Mouse (Mus musculus) embryonic facial prominence, embryonic 13.5 days (tissue): ENCODE measurements around the gene Dll3. TPM values are rescaled to one million over a fixed set of nuclear protein-coding genes. Genes with fewer than 3 reads are reported as not detected.

Source experiments
- ATAC-seq: fragments of 200-750 bp; cut with Nextera tagmentation; 2 replicates; pipeline ENCODE4 v1.8.0; 2017; ENCODE audit warnings: low read depth; ENCODE audit not compliant: insufficient number of reproducible peaks, insufficient read depth, low FRiP score, low TSS enrichment
- H3K27ac ChIP-seq: fragments of 300-500 bp; sonication (generic); 2 replicates; pipeline ENCODE4 v1.5.1; 2015; ENCODE audit warnings: moderate library complexity, mild to moderate bottlenecking, inconsistent platforms
- H3K27me3 ChIP-seq: fragments of 300-500 bp; sonication (generic); 2 replicates; pipeline ENCODE4 v1.6.1; 2015; ENCODE audit warnings: mild to moderate bottlenecking, inconsistent platforms
- H3K36me3 ChIP-seq: fragments of 300-500 bp; sonication (generic); 2 replicates; pipeline ENCODE4 v1.6.1; 2015; ENCODE audit warnings: mild to moderate bottlenecking, inconsistent platforms
- H3K4me1 ChIP-seq: fragments of 300-500 bp; sonication (generic); 2 replicates; pipeline ENCODE4 v1.6.1; 2015; ENCODE audit warnings: inconsistent platforms
- H3K4me2 ChIP-seq: fragments of 300-500 bp; sonication (generic); 2 replicates; pipeline ENCODE4 v1.6.1; 2015; ENCODE audit warnings: moderate library complexity, mild to moderate bottlenecking, inconsistent platforms
- H3K4me3 ChIP-seq: fragments of 300-500 bp; sonication (generic); 2 replicates; pipeline ENCODE4 v1.5.1; 2015; ENCODE audit warnings: mild to moderate bottlenecking, inconsistent platforms
- H3K9ac ChIP-seq: fragments of 300-500 bp; sonication (generic); 2 replicates; pipeline ENCODE4 v1.6.1; 2015; ENCODE audit warnings: mild to moderate bottlenecking, inconsistent platforms
- H3K9me3 ChIP-seq: fragments of 300-500 bp; sonication (generic); 2 replicates; pipeline ENCODE4 v1.6.1; 2016; ENCODE audit warnings: inconsistent platforms
- WGBS: fragments of 180-500 bp; shearing (Covaris S2); methylation state at CpG from one replicate; pipeline ENCODE4 v1.1.7; 2015; ENCODE audit warnings: mixed read lengths; 5-methylcytosine and 5-hydroxymethylcytosine counted together
- polyA plus RNA-seq: library from polyadenylated mRNA; unstranded; fragments of >200 nt; fragmentation: Nextera tagmentation; extraction: Ambion mirVana; gene quantifications from 2 replicates; pipeline ENCODE4 v1.2.1, GENCODE M21; 2015

The Dll3 gene
- polyA plus RNA-seq, 1 experiment from 2014 or later, result 1.0 TPM

DNA sequence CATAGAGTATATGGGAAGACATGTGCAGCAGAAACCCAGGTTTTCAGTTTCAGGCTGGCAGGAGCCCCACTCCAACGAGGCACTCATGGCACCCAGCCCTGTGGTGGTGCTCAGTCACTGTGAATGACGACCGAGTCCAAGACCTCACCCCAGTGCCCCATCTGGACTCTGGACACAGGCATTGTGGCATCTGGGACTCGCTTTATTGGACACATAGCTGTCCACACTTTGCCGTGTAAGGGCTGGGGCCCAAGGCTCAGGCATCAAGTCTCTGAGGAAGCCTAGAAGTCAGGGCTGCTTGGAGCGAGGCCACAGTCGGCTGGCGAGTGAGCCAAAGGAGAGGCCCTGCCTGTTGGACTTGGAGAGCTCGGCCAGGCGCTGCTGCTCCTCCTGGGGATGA is 3.6 kb upstream of the Dll3 start:
- 93% methylated on average over 10 of the region's 10 CpGs for WGBS
- peaks cover 60% of the 10 kb centered on the region for H3K36me3 ChIP-seq

DNA sequence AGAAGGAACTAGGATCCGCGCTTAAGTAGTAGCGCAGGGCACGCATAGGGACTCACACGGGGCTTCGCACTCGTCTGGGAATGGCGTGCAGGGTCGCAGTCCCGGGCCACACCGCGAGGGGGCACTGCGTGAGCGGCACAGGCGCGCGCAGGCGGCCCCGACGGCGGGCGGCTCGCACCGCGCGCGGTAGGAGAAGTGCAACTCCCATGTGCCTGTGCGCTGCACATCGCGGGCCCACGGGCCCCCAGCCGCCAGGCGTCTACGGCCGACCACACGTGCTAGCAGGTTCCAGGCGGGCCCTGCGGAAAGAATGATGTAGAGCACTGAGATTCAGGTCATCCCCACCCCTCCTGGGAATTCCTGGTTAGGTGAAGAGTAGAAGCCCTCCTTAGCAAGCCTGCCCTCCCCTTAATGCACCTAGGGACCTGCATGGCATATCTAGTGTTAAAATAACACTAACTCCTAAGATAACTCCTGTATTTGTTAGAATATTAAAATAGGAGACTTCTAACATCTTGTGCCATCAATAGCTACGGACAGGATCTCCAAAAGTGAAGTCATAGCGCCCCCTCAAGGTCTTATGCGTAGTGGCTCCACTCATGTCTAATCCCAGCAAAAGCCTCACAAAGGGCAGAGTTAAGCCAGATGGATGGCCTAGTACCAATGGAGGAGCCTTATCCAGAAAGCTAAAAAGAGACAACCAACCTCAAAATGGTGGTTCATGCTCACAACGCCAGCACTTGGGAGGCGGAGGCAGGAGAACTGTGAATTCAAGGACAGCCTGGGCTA is 3.0 kb downstream of the Dll3 start:
- Histone ChIP-seq H3K4me1 (peaks cover 26% of the 10 kb centered on the region), H3K9ac (0 out of 2 replicates have a peak overlapping the region, but pooled peaks have one; percentile 27), H3K4me2 (peak overlapping the region; percentile 49), H3K4me3 (peak overlapping the region; percentile 23), H3K9me3 (no peaks in the 10 kb centered on the region), H3K27me3 (peaks cover 96% of the 10 kb centered on the region), H3K36me3 (no peaks in the 10 kb centered on the region), H3K27ac (no peak overlapping the region)
- no peak for ATAC-seq
- WGBS, result 8% methylated on average over 43 of the region's 43 CpGs

More for the DNA sequence above, 3.6 kb upstream of the Dll3 start:
- Histone ChIP-seq H3K9me3 (no peaks in the 10 kb centered on the region), H3K27ac (no peak overlapping the region), H3K4me3 (no peak overlapping the region), H3K4me1 (peaks cover 16% of the 10 kb centered on the region), H3K4me2 (no peak overlapping the region), H3K9ac (no peak overlapping the region), H3K27me3 (peaks cover 29% of the 10 kb centered on the region)
- ATAC-seq, result no peak

DNA sequence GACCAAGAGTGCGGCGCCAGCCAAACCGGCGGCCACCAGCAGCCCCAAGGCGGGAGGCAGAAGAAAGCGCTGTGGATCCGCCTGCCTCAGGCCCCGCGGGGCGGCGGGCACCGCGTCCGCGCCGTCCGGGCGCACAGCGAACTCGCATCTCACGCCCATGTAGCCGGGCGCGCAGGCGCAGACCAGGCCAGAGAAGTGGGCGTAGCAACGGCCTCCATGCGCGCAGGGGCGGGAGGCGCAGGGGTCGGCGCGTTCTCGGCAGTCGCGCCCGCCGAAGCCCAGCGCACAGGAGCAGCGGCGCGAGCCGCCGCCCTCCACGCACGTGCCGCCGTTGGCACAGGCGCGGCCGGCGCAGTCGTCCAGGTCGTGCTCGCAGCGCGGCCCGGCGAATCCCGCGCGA is 7.6 kb downstream of the Dll3 start:
- Histone ChIP-seq H3K4me3 (peak overlapping the region; percentile 55), H3K4me2 (peak overlapping the region; percentile 87), H3K27me3 (peaks cover 100% of the 10 kb centered on the region), H3K27ac (no peak overlapping the region), H3K36me3 (no peaks in the 10 kb centered on the region), H3K9me3 (no peaks in the 10 kb centered on the region), H3K4me1 (peaks cover 25% of the 10 kb centered on the region), H3K9ac (peak overlapping the region; percentile 74)
- no peak for ATAC-seq
- WGBS, result under 1% methylated on average over 63 of the region's 63 CpGs

- WGBS, result 1% methylated on average over 52 of the region's 52 CpGs
- ATAC-seq, result 0 out of 2 replicates have a peak, but pooled peaks have one; percentile 28
Observed at GRCm38 (mm10) chr7:28290638-28291590, 11.1 kb downstream of the Dll3 start, which contains the start of gene Selenov. TSS of gene Selenov (minus strand) at chr7:28291186.

DNA sequence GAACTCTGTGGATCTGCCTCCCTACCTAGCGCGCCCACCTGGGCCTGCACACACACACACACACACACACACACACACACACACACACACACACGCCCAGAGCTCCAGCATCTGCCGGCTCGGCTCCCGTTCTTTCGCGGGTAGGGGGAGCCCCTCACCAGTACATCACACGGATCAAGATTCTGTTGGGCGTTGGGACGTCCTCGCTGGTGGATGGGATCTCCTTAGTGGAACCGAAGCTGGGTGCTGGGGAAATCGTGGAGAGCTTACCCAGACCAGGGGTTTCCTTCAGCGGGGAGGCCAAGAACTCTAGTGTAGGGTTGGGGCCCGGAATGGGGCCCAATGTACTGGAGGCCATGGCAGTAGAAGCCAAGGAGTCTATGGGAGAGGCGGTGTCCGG is 11.9 kb downstream of the Dll3 start:
- Histone ChIP-seq H3K27ac (no peak overlapping the region), H3K27me3 (peaks cover 86% of the 10 kb centered on the region), H3K4me3 (peak overlapping the region; percentile 33), H3K4me2 (peak overlapping the region; percentile 57), H3K9ac (no peak overlapping the region), H3K36me3 (no peaks in the 10 kb centered on the region), H3K4me1 (peaks cover 19% of the 10 kb centered on the region), H3K9me3 (no peaks in the 10 kb centered on the region)
- 2% methylated on average over 16 of the region's 18 CpGs for WGBS
- ATAC-seq, result no peak

More at GRCm38 (mm10) chr7:28290638-28291590, 11.1 kb downstream of the Dll3 start, which contains the start of gene Selenov:
- peak within 1 kb of the TSS; percentile 57 for H3K4me2 ChIP-seq
- H3K27ac ChIP-seq, result no peak within 1 kb of the TSS
- H3K27me3 ChIP-seq, result peaks cover 94% of the 10 kb centered on the region
- H3K4me1 ChIP-seq, result peaks cover 19% of the 10 kb centered on the region
- H3K9me3 ChIP-seq, result no peaks in the 10 kb centered on the region
- peak within 1 kb of the TSS; percentile 52; the same call in 1 of the 2 replicates for H3K9ac ChIP-seq
- H3K36me3 ChIP-seq, result no peaks in the 10 kb centered on the region
- H3K4me3 ChIP-seq, result peak within 1 kb of the TSS; percentile 33

DNA sequence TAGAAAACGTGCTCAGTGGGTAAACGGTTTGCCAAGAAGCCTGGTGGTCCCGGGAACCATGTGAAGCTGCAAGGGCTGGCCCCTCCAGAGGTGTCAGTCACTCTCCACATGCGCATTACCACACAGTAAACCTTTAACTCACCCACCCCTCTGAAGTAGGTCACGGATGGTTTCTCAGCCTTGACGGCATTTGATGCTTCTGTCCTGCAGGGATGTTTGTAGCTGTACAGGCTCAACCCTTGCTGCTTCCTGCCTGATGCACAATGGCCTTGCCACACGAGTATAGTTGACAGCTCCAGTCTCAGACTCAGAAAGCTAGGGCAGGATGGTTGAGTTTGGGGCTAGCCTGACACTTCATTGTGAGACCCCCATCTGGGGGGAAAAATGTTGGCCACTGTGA is 21.4 kb downstream of the Dll3 start:
- Histone ChIP-seq H3K4me1 (peaks cover 9% of the 10 kb centered on the region), H3K36me3 (no peaks in the 10 kb centered on the region), H3K27ac (no peak overlapping the region), H3K9me3 (no peaks in the 10 kb centered on the region), H3K4me2 (no peak overlapping the region), H3K27me3 (no peaks in the 10 kb centered on the region), H3K9ac (no peak overlapping the region), H3K4me3 (no peak overlapping the region)
- 77% methylated on average over 7 of the region's 7 CpGs for WGBS
- ATAC-seq, result no peak

GRCm38 (mm10) chr7:28278279-28278652 is 23.8 kb downstream of the Dll3 start:
- Histone ChIP-seq H3K27me3 (no peaks in the 10 kb centered on the region), H3K4me3 (peak overlapping the region; percentile 72), H3K9ac (peak overlapping the region; percentile 92), H3K27ac (no peak overlapping the region), H3K4me1 (peaks cover 9% of the 10 kb centered on the region), H3K4me2 (peak overlapping the region; percentile 87), H3K36me3 (peaks cover 6% of the 10 kb centered on the region), H3K9me3 (no peaks in the 10 kb centered on the region)
- ATAC-seq, result no peak
- 83% methylated on average over 7 of the region's 7 CpGs for WGBS

GRCm38 (mm10) chr7:28277615-28278278 is 24.3 kb downstream of the Dll3 start, which contains the start of gene Eid2b:
TSS of gene Eid2b (plus strand) at chr7:28277739.
- peak within 1 kb of the TSS; percentile 92 for H3K9ac ChIP-seq
- peak within 1 kb of the TSS; percentile 72 for H3K4me3 ChIP-seq
- H3K4me1 ChIP-seq, result peaks cover 9% of the 10 kb centered on the region
- H3K27ac ChIP-seq, result peak within 1 kb of the TSS; percentile 48
- H3K9me3 ChIP-seq, result no peaks in the 10 kb centered on the region
- peak; percentile 67 for ATAC-seq
- H3K27me3 ChIP-seq, result no peaks in the 10 kb centered on the region
- WGBS, result 3% methylated on average over 68 of the region's 68 CpGs
- H3K36me3 ChIP-seq, result peaks cover 12% of the 10 kb centered on the region
- peak within 1 kb of the TSS; percentile 87 for H3K4me2 ChIP-seq

DNA sequence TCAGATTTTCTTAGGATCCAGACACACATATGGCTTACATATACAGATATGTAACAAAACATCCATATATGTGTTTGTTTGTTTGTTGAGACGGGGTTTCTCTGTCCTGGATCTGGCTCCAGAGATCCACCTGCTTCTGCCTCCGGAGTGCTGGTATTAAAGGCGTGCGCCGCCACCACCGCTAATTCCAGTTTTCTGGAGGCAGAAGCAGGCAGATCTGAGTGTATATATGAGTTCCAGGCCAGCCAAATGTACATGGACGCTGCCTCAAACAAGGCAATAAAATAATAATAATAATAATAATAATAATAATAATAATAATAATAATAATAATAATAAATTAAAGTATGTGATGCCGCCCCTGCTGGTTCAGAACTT is 24.8 kb downstream of the Dll3 start:
- Histone ChIP-seq H3K36me3 (peaks cover 17% of the 10 kb centered on the region), H3K4me2 (no peak overlapping the region), H3K27me3 (no peaks in the 10 kb centered on the region), H3K27ac (no peak overlapping the region), H3K9me3 (no peaks in the 10 kb centered on the region), H3K4me3 (peak overlapping the region; percentile 72; the same call in 1 of the 2 replicates), H3K4me1 (peaks cover 9% of the 10 kb centered on the region), H3K9ac (no peak overlapping the region)
- WGBS, result 58% methylated on average over 8 of the region's 8 CpGs
- 0 out of 2 replicates have a peak, but pooled peaks have one; percentile 1 for ATAC-seq

- H3K4me3 ChIP-seq, result no peak overlapping the region
- no peak overlapping the region for H3K4me2 ChIP-seq
- H3K27me3 ChIP-seq, result no peaks in the 10 kb centered on the region
- no peak overlapping the region for H3K9ac ChIP-seq
- ATAC-seq, result no peak
- peaks cover 5% of the 10 kb centered on the region for H3K4me1 ChIP-seq
- WGBS, result 69% methylated on average over 3 of the region's 3 CpGs
- no peaks in the 10 kb centered on the region for H3K9me3 ChIP-seq
- H3K27ac ChIP-seq, result no peak overlapping the region
- H3K36me3 ChIP-seq, result peaks cover 39% of the 10 kb centered on the region
Observed at GRCm38 (mm10) chr7:28271761-28272160, 30.3 kb downstream of the Dll3 start.

DNA sequence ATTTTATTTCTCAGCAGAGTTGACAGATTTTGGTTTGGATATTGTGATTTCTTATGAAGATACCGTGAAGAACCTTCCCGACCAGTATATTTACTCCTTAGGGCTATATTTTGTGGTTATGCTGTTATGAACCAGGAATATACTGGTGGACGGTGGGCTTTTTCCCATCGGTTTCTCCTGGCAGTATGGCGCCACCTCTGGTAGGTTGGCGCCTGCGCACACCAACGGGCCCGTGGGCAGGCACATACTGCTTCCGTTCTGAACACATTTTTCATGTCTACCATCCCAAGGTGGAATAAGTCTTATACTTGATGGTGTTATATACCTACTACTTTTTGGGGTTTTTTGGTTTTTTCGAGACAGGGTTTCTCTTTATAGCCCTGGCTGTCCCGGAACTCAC is 32.7 kb downstream of the Dll3 start:
- WGBS, result 94% methylated on average over 12 of the region's 12 CpGs
- peaks cover 39% of the 10 kb centered on the region for H3K36me3 ChIP-seq
- ATAC-seq, result no peak

More for the DNA sequence above, 32.7 kb downstream of the Dll3 start:
- peak overlapping the region; percentile 71; the same call in 1 of the 2 replicates for H3K4me2 ChIP-seq
- no peaks in the 10 kb centered on the region for H3K9me3 ChIP-seq
- no peaks in the 10 kb centered on the region for H3K27me3 ChIP-seq
- H3K4me1 ChIP-seq, result peaks cover 5% of the 10 kb centered on the region
- H3K9ac ChIP-seq, result no peak overlapping the region
- no peak overlapping the region for H3K27ac ChIP-seq
- H3K4me3 ChIP-seq, result no peak overlapping the region
